Comparison of ENCODE assay signal across 8 mouse cellular contexts in genomic region chr16:23127311-23127672, GRCm38 (mm10). TPM values are rescaled to one million over a fixed set of nuclear protein-coding genes. Genes with fewer than 3 reads are reported as not detected.
DNase-seq lines count a peak whose midpoint lies in the region; ATAC-seq and TF ChIP-seq lines count a peak whose summit lies in the region.

No protein-coding gene starts in this region.

- intact Hi-C loops in heart, adult 2 months (cut with DNase I): loop anchor here (1.0 kb wide), 1 partner anchor 20 kb away; the partner anchor contains the start of gene Eif4a2
- intact Hi-C loops in heart, postnatal 25 days (cut with DNase I): loop anchor here (1.0 to 5.0 kb wide), 3 partner anchors 20 to 270 kb away; partner anchors contain the start of genes Dnajb11, Eif4a2 and Tbccd1

- ATAC-seq in liver, embryonic 13.5 days (ENCODE audit: low read depth): peak; percentile 37

- TF ChIP-seq POLR2A in heart, adult 2 months (IDR thresholded peaks at IDR 0.05; ENCODE audit: insufficient read depth, low read depth, low read length): no peak

- H3K9ac ChIP-seq in heart, adult 2 months (ENCODE audit: low read depth, low read length): peak overlapping the region; percentile 70
- H3K9ac ChIP-seq in liver, embryonic 13.5 days: peak overlapping the region; percentile 89

- H3K27me3 ChIP-seq in heart, adult 2 months (ENCODE audit: control insufficient read depth, insufficient read depth, low read length): no peaks in the 10 kb centered on the region
- H3K27me3 ChIP-seq in liver, embryonic 13.5 days: no peaks in the 10 kb centered on the region

- TF ChIP-seq CTCF in heart, adult 2 months (IDR thresholded peaks at IDR 0.05): no peak

- H3K36me3 ChIP-seq in heart, adult 2 months (ENCODE audit: control insufficient read depth, insufficient read depth, low read length): no peaks in the 10 kb centered on the region
- H3K36me3 ChIP-seq in liver, embryonic 13.5 days: peaks cover 34% of the 10 kb centered on the region

- WGBS in heart, adult 2 months: 2% methylated on average over 4 of the region's 4 CpGs
- 1% methylated on average over 4 of the region's 4 CpGs for WGBS in liver, embryonic 13.5 days (ENCODE audit: insufficient replicate concordance)

- no peak for TF ChIP-seq EP300 in heart, adult 2 months (IDR thresholded peaks at IDR 0.05; ENCODE audit: insufficient read depth, low read depth, low read length)

- DNase-seq in heart, adult 2 months: no peak
- no peak for DNase-seq in heart, postnatal 25 days (ENCODE audit: low spot score)
- peak; percentile 25 for DNase-seq in thymus, postnatal 14 days
- DNase-seq in thymus, postnatal 10 days (ENCODE audit: low spot score in 2 of 2): no peak
- DNase-seq in liver, embryonic 13.5 days: no peak
- no peak for DNase-seq in adrenal gland, postnatal 25 days
- DNase-seq in urinary bladder, adult 18-20 months (ENCODE audit: low spot score in 2 of 2): no peak
- no peak for DNase-seq in ovary, postnatal 36 days (ENCODE audit: low spot score)

- H3K4me3 ChIP-seq in heart, adult 2 months: peak overlapping the region; percentile 80
- peak overlapping the region; percentile 80 for H3K4me3 ChIP-seq in liver, embryonic 13.5 days (replicated peaks)

- H3K27ac ChIP-seq in heart, adult 2 months: peak overlapping the region; percentile 96
- peak overlapping the region; percentile 97 for H3K27ac ChIP-seq in liver, embryonic 13.5 days

- 0 out of 2 replicates have a peak, but pooled peaks cover 1% of the 10 kb centered on the region for H3K79me2 ChIP-seq in heart, adult 2 months (replicated peaks; ENCODE audit: control insufficient read depth, insufficient read depth, low read length)

- H3K4me2 ChIP-seq in liver, embryonic 13.5 days: peak overlapping the region; percentile 87

- no peaks in the 10 kb centered on the region for H3K9me3 ChIP-seq in liver, embryonic 13.5 days (replicated peaks)

- H3K4me1 ChIP-seq in heart, adult 2 months (ENCODE audit: control insufficient read depth, insufficient read depth, low read length): peaks cover 2% of the 10 kb centered on the region; the same call in 1 of the 2 replicates
- peaks cover 32% of the 10 kb centered on the region for H3K4me1 ChIP-seq in liver, embryonic 13.5 days (replicated peaks)

RNA-seq across cellular contexts. Expression of gene Rfc4, which starts 0.2 kb away (rescaled TPM):
- 1 to 10 TPM; 6.2 to 7.3 TPM for total RNA-seq in heart, adult 2 months (2021)
- polyA plus RNA-seq in heart, adult 2 months (2012; rRNA removed): 1.5 and 1.6 TPM in 2 replicates
- 1 to 10 TPM; 6.6 to 6.8 TPM for total RNA-seq in heart, postnatal 25 days (2021)
- polyA plus RNA-seq in liver, embryonic 13.5 days (2015; fragmentation: Nextera tagmentation; extraction: Ambion mirVana): 199 and 218 TPM in 2 replicates
- 9.9 and 10.4 TPM in 2 replicates for total RNA-seq in adrenal gland, postnatal 25 days (2021)

RNA-seq across cellular contexts. Expression of gene Adipoq, which starts 19.0 kb away (rescaled TPM):
- total RNA-seq in heart, adult 2 months (2021): 10 to 100 TPM in 1 of 2 experiments, 1 to 10 TPM in 1; 5.9 to 13.6 TPM
- polyA plus RNA-seq in heart, adult 2 months (2012; rRNA removed): 26.4 and 52.5 TPM in 2 replicates
- total RNA-seq in heart, postnatal 25 days (2021): 10 to 100 TPM in 1 of 2 experiments, 1 to 10 TPM in 1; 3.0 to 11.3 TPM
- polyA plus RNA-seq in liver, embryonic 13.5 days (2015; fragmentation: Nextera tagmentation; extraction: Ambion mirVana): not detected in 2 replicates
- 138 and 160 TPM in 2 replicates for total RNA-seq in adrenal gland, postnatal 25 days (2021)

RNA-seq across cellular contexts. Expression of gene Eif4a2, which starts 20.0 kb away (rescaled TPM):
- 100 to 1,000 TPM; 337 to 385 TPM for total RNA-seq in heart, adult 2 months (2021)
- 128 and 287 TPM in 2 replicates for polyA plus RNA-seq in heart, adult 2 months (2012; rRNA removed)
- 100 to 1,000 TPM; 300 to 346 TPM for total RNA-seq in heart, postnatal 25 days (2021)
- 75.2 and 94.5 TPM in 2 replicates for polyA plus RNA-seq in liver, embryonic 13.5 days (2015; fragmentation: Nextera tagmentation; extraction: Ambion mirVana)
- total RNA-seq in adrenal gland, postnatal 25 days (2021): 464 and 587 TPM in 2 replicates
